Mouse (Mus musculus): Measurements from ENCODE around the gene Pold3. TPM values are rescaled to one million over a fixed set of nuclear protein-coding genes. Genes with fewer than 3 reads are reported as not detected.

Gene Pold3
- 41.6 and 43.7 TPM in 2 replicates for polyA plus RNA-seq (2015; fragmentation: Nextera tagmentation; extraction: Ambion mirVana)

- Histone ChIP-seq H3K36me3 (replicated peaks) (peaks cover 35% of the 10 kb centered on the region), H3K4me2 (peak within 1 kb of the TSS; percentile 86), H3K4me1 (replicated peaks) (peaks cover 27% of the 10 kb centered on the region), H3K27me3 (no peaks in the 10 kb centered on the region), H3K9me3 (replicated peaks) (no peaks in the 10 kb centered on the region), H3K27ac (replicated peaks) (peak within 1 kb of the TSS; percentile 91), H3K4me3 (replicated peaks) (peak within 1 kb of the TSS; percentile 96), H3K9ac (peak within 1 kb of the TSS; percentile 90)
- WGBS (ENCODE audit: insufficient replicate concordance), result under 1% methylated on average over 33 of the region's 33 CpGs
- peak; percentile 98 for ATAC-seq (ENCODE audit: insufficient read depth)
These were observed at the start of gene Pold3 for GRCm38 (mm10) chr7:100121376-100121789. Gene Pold3, minus strand, starts transcription at chr7:100121565.

- Histone ChIP-seq H3K9me3 (replicated peaks) (no peaks in the 10 kb centered on the region), H3K4me3 (replicated peaks) (no peak overlapping the region), H3K27me3 (peaks cover 4% of the 10 kb centered on the region; the same call in 1 of the 2 replicates), H3K4me2 (no peak overlapping the region), H3K9ac (no peak overlapping the region), H3K36me3 (replicated peaks) (no peaks in the 10 kb centered on the region), H3K27ac (replicated peaks) (no peak overlapping the region), H3K4me1 (replicated peaks) (no peaks in the 10 kb centered on the region)
- no peak for ATAC-seq (ENCODE audit: insufficient read depth)
- 38% methylated on average over 4 of the region's 4 CpGs for WGBS (ENCODE audit: insufficient replicate concordance)
These were observed 49.4 kb upstream of the Pold3 start for GRCm38 (mm10) chr7:100170756-100171155.

- no peak; the same call in 1 of the 2 replicates for ATAC-seq (ENCODE audit: insufficient read depth)
These were observed 47.3 kb upstream of the Pold3 start for GRCm38 (mm10) chr7:100168654-100169053.

GRCm38 (mm10) chr7:100163506-100163905 lies 42.1 kb upstream of the Pold3 start:
- Histone ChIP-seq H3K9ac (no peak overlapping the region), H3K9me3 (replicated peaks) (no peaks in the 10 kb centered on the region), H3K4me3 (replicated peaks) (no peak overlapping the region), H3K4me1 (replicated peaks) (peaks cover 17% of the 10 kb centered on the region), H3K27ac (replicated peaks) (no peak overlapping the region), H3K27me3 (0 out of 2 replicates have a peak, but pooled peaks cover 3% of the 10 kb centered on the region), H3K36me3 (replicated peaks) (no peaks in the 10 kb centered on the region), H3K4me2 (no peak overlapping the region)
- no peak for ATAC-seq (ENCODE audit: insufficient read depth)
- 65% methylated on average over 4 of the region's 4 CpGs for WGBS (ENCODE audit: insufficient replicate concordance)

More at GRCm38 (mm10) chr7:100168654-100169053, 47.3 kb upstream of the Pold3 start:
- no peaks in the 10 kb centered on the region for H3K27me3 ChIP-seq
- H3K4me2 ChIP-seq, result no peak overlapping the region
- no peak overlapping the region for H3K9ac ChIP-seq
- no peaks in the 10 kb centered on the region for H3K36me3 ChIP-seq (replicated peaks)
- 50% methylated on average over 11 of the region's 11 CpGs for WGBS (ENCODE audit: insufficient replicate concordance)
- H3K9me3 ChIP-seq (replicated peaks), result no peaks in the 10 kb centered on the region
- H3K27ac ChIP-seq (replicated peaks), result no peak overlapping the region
- H3K4me3 ChIP-seq (replicated peaks), result no peak overlapping the region
- H3K4me1 ChIP-seq (replicated peaks), result no peaks in the 10 kb centered on the region

- Histone ChIP-seq H3K27me3 (0 out of 2 replicates have a peak, but pooled peaks cover 3% of the 10 kb centered on the region), H3K4me2 (peak overlapping the region; percentile 100), H3K36me3 (replicated peaks) (no peaks in the 10 kb centered on the region), H3K9me3 (replicated peaks) (no peaks in the 10 kb centered on the region), H3K9ac (no peak overlapping the region; the same call in 1 of the 2 replicates), H3K27ac (replicated peaks) (no peak overlapping the region), H3K4me1 (replicated peaks) (peaks cover 17% of the 10 kb centered on the region), H3K4me3 (replicated peaks) (peak overlapping the region; percentile 78)
- ATAC-seq (ENCODE audit: insufficient read depth), result no peak
- 52% methylated on average over 7 of the region's 7 CpGs for WGBS (ENCODE audit: insufficient replicate concordance)
These were observed 38.6 kb upstream of the Pold3 start for GRCm38 (mm10) chr7:100160006-100160405.

- H3K9ac ChIP-seq, result peak within 1 kb of the TSS; percentile 72
- no peaks in the 10 kb centered on the region for H3K9me3 ChIP-seq (replicated peaks)
- peak within 1 kb of the TSS; percentile 89 for H3K27ac ChIP-seq (replicated peaks)
- under 1% methylated on average over 78 of the region's 78 CpGs for WGBS (ENCODE audit: insufficient replicate concordance)
- peak within 1 kb of the TSS; percentile 78 for H3K4me3 ChIP-seq (replicated peaks)
- ATAC-seq (ENCODE audit: insufficient read depth), result peak; percentile 96
- H3K4me2 ChIP-seq, result peak within 1 kb of the TSS; percentile 100
- H3K36me3 ChIP-seq (replicated peaks), result no peaks in the 10 kb centered on the region
- H3K4me1 ChIP-seq (replicated peaks), result peaks cover 17% of the 10 kb centered on the region
- H3K27me3 ChIP-seq, result peaks cover 4% of the 10 kb centered on the region; the same call in 1 of the 2 replicates
These were observed 37.9 kb upstream of the Pold3 start, which contains the start of gene Lipt2 for GRCm38 (mm10) chr7:100159105-100159841. Gene Lipt2, plus strand, starts transcription at chr7:100159277.

GRCm38 (mm10) chr7:100157669-100158068 lies 36.3 kb upstream of the Pold3 start:
- H3K4me1 ChIP-seq (replicated peaks), result peaks cover 17% of the 10 kb centered on the region
- H3K9me3 ChIP-seq (replicated peaks), result no peaks in the 10 kb centered on the region
- H3K9ac ChIP-seq, result no peak overlapping the region
- ATAC-seq (ENCODE audit: insufficient read depth), result no peak
- H3K27me3 ChIP-seq, result peaks cover 6% of the 10 kb centered on the region; the same call in 1 of the 2 replicates
- no peak overlapping the region for H3K4me3 ChIP-seq (replicated peaks)
- no peak overlapping the region for H3K4me2 ChIP-seq
- H3K36me3 ChIP-seq (replicated peaks), result no peaks in the 10 kb centered on the region
- H3K27ac ChIP-seq (replicated peaks), result no peak overlapping the region
- WGBS (ENCODE audit: insufficient replicate concordance), result 51% methylated on average over 4 of the region's 4 CpGs

- no peaks in the 10 kb centered on the region; the same call in 1 of the 2 replicates for H3K4me1 ChIP-seq (replicated peaks)
- H3K9me3 ChIP-seq (replicated peaks), result no peaks in the 10 kb centered on the region
- whole genome bisulfite sequencing (ENCODE audit: insufficient replicate concordance), result 66% methylated on average over 11 of the region's 11 CpGs
- no peak for ATAC-seq (ENCODE audit: insufficient read depth)
- H3K4me2 ChIP-seq, result no peak overlapping the region
- H3K27me3 ChIP-seq, result peaks cover 6% of the 10 kb centered on the region; the same call in 1 of the 2 replicates
- H3K36me3 ChIP-seq (replicated peaks), result no peaks in the 10 kb centered on the region
- H3K9ac ChIP-seq, result no peak overlapping the region
- no peak overlapping the region for H3K27ac ChIP-seq (replicated peaks)
- no peak overlapping the region for H3K4me3 ChIP-seq (replicated peaks)
These were observed 29.3 kb upstream of the Pold3 start for GRCm38 (mm10) chr7:100150626-100151025.

GRCm38 (mm10) chr7:100150086-100150485 lies 28.7 kb upstream of the Pold3 start:
- H3K36me3 ChIP-seq (replicated peaks), result no peaks in the 10 kb centered on the region
- no peak overlapping the region for H3K4me3 ChIP-seq (replicated peaks)
- H3K9me3 ChIP-seq (replicated peaks), result no peaks in the 10 kb centered on the region
- H3K27ac ChIP-seq (replicated peaks), result no peak overlapping the region
- no peak overlapping the region for H3K9ac ChIP-seq
- H3K4me1 ChIP-seq (replicated peaks), result no peaks in the 10 kb centered on the region; the same call in 1 of the 2 replicates
- 53% methylated on average over 10 of the region's 10 CpGs for WGBS (ENCODE audit: insufficient replicate concordance)
- H3K27me3 ChIP-seq, result peaks cover 10% of the 10 kb centered on the region; the same call in 1 of the 2 replicates
- no peak for ATAC-seq (ENCODE audit: insufficient read depth)
- no peak overlapping the region for H3K4me2 ChIP-seq

GRCm38 (mm10) chr7:100148586-100148985 lies 27.2 kb upstream of the Pold3 start:
- ATAC-seq (ENCODE audit: insufficient read depth), result no peak
- no peak overlapping the region for H3K4me2 ChIP-seq
- no peaks in the 10 kb centered on the region for H3K4me1 ChIP-seq (replicated peaks)
- no peaks in the 10 kb centered on the region for H3K36me3 ChIP-seq (replicated peaks)
- H3K4me3 ChIP-seq (replicated peaks), result no peak overlapping the region
- peaks cover 13% of the 10 kb centered on the region; the same call in 1 of the 2 replicates for H3K27me3 ChIP-seq
- no peak overlapping the region for H3K9ac ChIP-seq
- H3K9me3 ChIP-seq (replicated peaks), result no peaks in the 10 kb centered on the region
- 84% methylated on average over 4 of the region's 4 CpGs for WGBS (ENCODE audit: insufficient replicate concordance)
- no peak overlapping the region for H3K27ac ChIP-seq (replicated peaks)

- no peak overlapping the region for H3K4me3 ChIP-seq (replicated peaks)
- no peak for ATAC-seq (ENCODE audit: insufficient read depth)
These were observed 19.2 kb upstream of the Pold3 start for GRCm38 (mm10) chr7:100140591-100140990.

More at GRCm38 (mm10) chr7:100140591-100140990, 19.2 kb upstream of the Pold3 start:
- Histone ChIP-seq H3K27me3 (peaks cover 14% of the 10 kb centered on the region; the same call in 1 of the 2 replicates), H3K27ac (replicated peaks) (no peak overlapping the region), H3K9ac (no peak overlapping the region), H3K9me3 (replicated peaks) (no peaks in the 10 kb centered on the region), H3K36me3 (replicated peaks) (no peaks in the 10 kb centered on the region), H3K4me1 (replicated peaks) (no peaks in the 10 kb centered on the region), H3K4me2 (no peak overlapping the region)
- 38% methylated on average over 1 of the region's 1 CpGs for WGBS (ENCODE audit: insufficient replicate concordance)

All from liver, embryonic 15.5 days (tissue).